Mouse (Mus musculus) neural tube, embryonic 14.5 days (tissue): ENCODE measurements around the gene Erbb4. TPM values are rescaled to one million over a fixed set of nuclear protein-coding genes. Genes with fewer than 3 reads are reported as not detected.

ENCODE experiments used
- ATAC-seq: fragments of 200-750 bp; cut with Nextera tagmentation; 2 replicates; pipeline ENCODE4 v1.8.0; 2017; ENCODE audit warnings: low read depth, mild to moderate bottlenecking, moderate TSS enrichment, moderate library complexity
- H3K27ac ChIP-seq: fragments of 300-500 bp; sonication (generic); 2 replicates; pipeline ENCODE4 v1.5.1; 2014; ENCODE audit warnings: low read depth, mild to moderate bottlenecking, control low read depth, low read length, moderate library complexity, mixed read lengths
- H3K27me3 ChIP-seq: fragments of 300-500 bp; sonication (generic); 2 replicates; pipeline ENCODE4 v1.6.1; 2014; ENCODE audit warnings: low read length; ENCODE audit not compliant: control insufficient read depth, insufficient read depth
- H3K36me3 ChIP-seq: fragments of 300-500 bp; sonication (generic); 2 replicates; pipeline ENCODE4 v1.6.1; 2014; ENCODE audit warnings: low read length, mixed read lengths; ENCODE audit not compliant: control insufficient read depth, insufficient read depth
- H3K4me1 ChIP-seq: fragments of 300-500 bp; sonication (generic); 2 replicates; pipeline ENCODE4 v1.6.1; 2014; ENCODE audit warnings: low read length; ENCODE audit not compliant: control insufficient read depth, insufficient read depth
- H3K4me2 ChIP-seq: fragments of 300-500 bp; sonication (generic); 2 replicates; pipeline ENCODE4 v1.6.1; 2014; ENCODE audit warnings: mild to moderate bottlenecking, low read depth, low read length, control low read depth
- H3K4me3 ChIP-seq: fragments of 300-500 bp; sonication (generic); 2 replicates; pipeline ENCODE4 v1.5.1; 2014; ENCODE audit warnings: low read depth, low read length, control low read depth, mixed read lengths
- H3K9ac ChIP-seq: fragments of 300-500 bp; sonication (generic); replicated peaks from 2 replicates; pipeline ENCODE4 v1.6.1; 2014; ENCODE audit warnings: low read depth, mild to moderate bottlenecking, control low read depth, low read length, mixed read lengths
- H3K9me3 ChIP-seq: fragments of 300-500 bp; sonication (generic); 2 replicates; pipeline ENCODE4 v1.6.1; 2016; ENCODE audit warnings: low read length; ENCODE audit not compliant: control insufficient read depth
- WGBS: fragments of 180-500 bp; shearing (Covaris S2); extraction: QIAGEN DNeasy Blood & Tissue Kit; methylation state at CpG from one replicate; pipeline ENCODE4 v1.1.7; 2014; 5-methylcytosine and 5-hydroxymethylcytosine counted together
- polyA plus RNA-seq: library from polyadenylated mRNA; unstranded; fragments of >200 nt; fragmentation: Nextera tagmentation; extraction: Ambion mirVana; gene quantifications from 2 replicates; pipeline ENCODE4 v1.2.1, GENCODE M21; 2014

Erbb4 gene
- polyA plus RNA-seq, 1 experiment from 2014 or later, result 30.6 TPM

DNA sequence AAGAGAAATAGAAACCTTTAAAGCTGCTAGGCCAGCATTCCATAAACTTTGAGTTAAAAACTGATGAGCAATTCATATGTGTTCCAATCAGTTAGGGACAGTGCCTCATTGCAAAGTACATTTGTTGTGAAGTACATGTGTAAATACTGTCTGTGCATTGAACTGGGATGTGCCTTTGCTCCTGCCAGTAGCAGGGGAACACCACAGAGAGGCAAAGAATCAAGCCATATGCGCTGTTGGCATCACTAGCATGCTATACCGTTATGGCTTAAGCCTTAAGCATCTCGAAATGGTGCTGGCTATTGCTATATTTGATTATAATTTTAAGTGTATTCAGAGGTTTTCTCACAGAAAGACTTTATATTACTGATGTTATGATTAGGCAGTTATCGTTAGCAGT lies 58.9 kb downstream of the Erbb4 start:
- no peak for ATAC-seq
- no peaks in the 10 kb centered on the region for H3K9me3 ChIP-seq
- H3K27me3 ChIP-seq, result no peaks in the 10 kb centered on the region
- WGBS, result 84% methylated on average over 4 of the region's 4 CpGs
- no peak overlapping the region for H3K9ac ChIP-seq
- H3K36me3 ChIP-seq, result no peaks in the 10 kb centered on the region
- no peak overlapping the region for H3K27ac ChIP-seq
- H3K4me3 ChIP-seq, result no peak overlapping the region
- H3K4me1 ChIP-seq, result no peaks in the 10 kb centered on the region
- no peak overlapping the region for H3K4me2 ChIP-seq

DNA sequence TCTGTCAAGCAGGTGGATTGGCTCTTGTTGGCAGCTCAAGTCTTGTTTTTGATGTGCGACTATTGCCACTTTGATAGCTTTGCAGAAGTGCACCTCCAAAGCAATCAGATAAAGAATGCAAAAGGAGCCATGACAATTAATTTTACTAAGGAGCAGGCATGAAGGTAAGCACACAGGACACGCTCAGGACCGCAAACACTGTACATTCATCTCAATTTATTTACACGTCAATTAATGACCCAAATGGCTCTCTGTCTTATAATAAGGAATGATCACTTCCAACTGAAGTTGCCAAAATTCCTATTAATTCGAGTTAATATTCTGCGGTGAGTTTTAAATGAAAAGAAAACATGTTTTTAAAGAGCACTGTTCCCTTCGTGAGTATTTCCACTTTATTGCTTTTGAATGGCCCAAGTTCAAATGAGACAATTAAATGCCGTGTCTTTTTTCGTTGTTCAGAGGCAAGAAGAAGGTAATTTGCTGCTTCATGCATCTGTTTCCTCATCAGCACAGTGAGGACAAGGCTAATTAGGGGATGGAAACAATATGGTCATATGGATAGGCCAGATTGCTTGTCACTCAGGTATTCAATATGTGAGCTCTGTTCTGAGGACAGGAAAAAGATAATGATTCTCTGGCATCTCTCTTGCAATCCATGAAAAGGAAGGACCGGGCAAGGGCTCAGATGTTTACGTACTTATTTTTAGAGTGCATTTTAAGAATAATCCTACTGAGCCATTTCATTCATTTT lies 61.5 kb downstream of the Erbb4 start:
- 60% methylated on average over 11 of the region's 11 CpGs for WGBS
- H3K4me3 ChIP-seq, result no peak overlapping the region
- no peaks in the 10 kb centered on the region for H3K36me3 ChIP-seq
- H3K27ac ChIP-seq, result no peak overlapping the region
- H3K9me3 ChIP-seq, result no peaks in the 10 kb centered on the region
- ATAC-seq, result no peak
- no peaks in the 10 kb centered on the region for H3K4me1 ChIP-seq
- H3K27me3 ChIP-seq, result no peaks in the 10 kb centered on the region
- no peak overlapping the region for H3K4me2 ChIP-seq
- no peak overlapping the region for H3K9ac ChIP-seq

DNA sequence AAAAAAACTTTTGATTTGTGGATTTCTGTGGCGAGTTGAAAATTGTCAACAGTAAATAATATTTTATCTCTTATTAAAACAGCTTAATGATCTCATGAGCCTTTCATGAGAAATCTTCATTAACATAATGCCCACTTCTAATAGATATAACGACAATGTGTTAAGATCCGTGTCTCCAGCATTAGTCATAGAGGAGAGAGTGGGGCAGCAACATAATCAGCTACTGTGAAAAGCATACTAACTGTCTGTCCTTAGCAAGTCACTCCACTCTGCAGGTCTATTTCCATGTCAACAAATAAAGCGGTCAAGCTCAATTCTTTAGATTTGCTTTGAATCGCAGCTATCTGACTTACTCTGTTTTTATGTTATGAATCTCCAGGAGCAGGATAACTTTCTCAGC lies 80.0 kb downstream of the Erbb4 start:
- no peak overlapping the region for H3K4me3 ChIP-seq
- no peaks in the 10 kb centered on the region for H3K36me3 ChIP-seq
- no peaks in the 10 kb centered on the region for H3K9me3 ChIP-seq
- no peak for ATAC-seq
- no peak overlapping the region for H3K4me2 ChIP-seq
- 26% methylated on average over 5 of the region's 5 CpGs for WGBS
- no peaks in the 10 kb centered on the region for H3K4me1 ChIP-seq
- H3K27me3 ChIP-seq, result no peaks in the 10 kb centered on the region
- no peak overlapping the region for H3K9ac ChIP-seq
- H3K27ac ChIP-seq, result no peak overlapping the region

DNA sequence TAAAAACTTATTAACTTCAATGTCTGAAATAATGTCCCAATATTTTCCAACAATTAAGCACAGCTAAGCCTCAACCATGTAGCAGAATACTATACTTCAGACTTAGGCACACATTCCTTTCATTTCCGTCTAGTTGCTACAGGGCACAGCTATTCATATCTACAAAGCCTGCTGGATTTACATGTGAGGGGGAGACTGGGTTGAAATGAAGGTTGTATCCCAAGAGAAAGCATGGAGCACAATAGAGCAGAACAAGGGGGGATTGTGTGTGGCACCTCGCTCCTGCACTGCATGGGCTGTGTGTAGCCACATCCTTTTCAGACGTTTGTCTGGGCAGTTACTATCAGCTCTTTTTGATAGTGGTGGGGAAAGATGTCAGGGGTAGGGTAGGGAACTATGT lies 83.0 kb downstream of the Erbb4 start:
- Histone ChIP-seq H3K4me1 (no peaks in the 10 kb centered on the region), H3K9me3 (no peaks in the 10 kb centered on the region), H3K27me3 (no peaks in the 10 kb centered on the region), H3K4me2 (no peak overlapping the region), H3K4me3 (no peak overlapping the region), H3K27ac (no peak overlapping the region), H3K9ac (no peak overlapping the region), H3K36me3 (no peaks in the 10 kb centered on the region)
- peak; percentile 79; the same call in 1 of the 2 replicates for ATAC-seq
- 12% methylated on average over 3 of the region's 3 CpGs for WGBS

DNA sequence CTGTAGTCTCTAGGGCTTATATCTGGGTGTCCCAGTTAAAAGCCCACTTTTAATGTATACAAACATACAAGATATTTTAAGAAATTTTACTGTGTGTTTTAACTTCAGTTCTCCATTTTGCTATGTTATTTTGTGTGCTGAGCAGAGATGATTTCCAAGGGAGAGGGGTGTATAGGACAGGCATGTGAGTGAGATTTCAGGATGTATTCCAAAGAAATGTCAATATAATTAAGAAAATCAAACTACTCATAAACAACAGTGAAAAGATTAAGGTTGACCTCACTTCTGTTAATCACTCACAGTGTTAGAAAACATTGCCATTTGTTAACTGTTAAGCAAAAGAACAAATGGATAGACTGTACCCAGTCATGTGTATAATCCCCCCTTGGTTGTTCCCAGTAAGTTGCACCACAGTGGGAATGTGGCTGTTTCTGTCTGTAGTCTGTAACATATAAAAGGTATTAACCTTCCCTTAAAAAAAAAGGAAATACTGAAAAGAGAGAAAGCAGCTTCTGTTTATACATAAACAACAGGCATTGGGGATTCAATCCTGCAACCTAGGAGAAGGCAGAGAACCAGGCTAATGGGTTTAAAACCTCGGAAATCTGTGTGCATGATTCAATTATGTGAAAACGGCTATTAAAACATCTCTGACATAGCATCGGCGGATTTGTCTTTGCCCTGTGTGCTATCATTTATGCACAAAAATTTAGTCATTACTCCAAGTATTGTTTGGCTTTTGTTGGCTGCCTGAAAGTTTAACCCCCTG lies 84.5 kb downstream of the Erbb4 start:
- no peak for ATAC-seq
- no peaks in the 10 kb centered on the region for H3K9me3 ChIP-seq
- H3K9ac ChIP-seq, result no peak overlapping the region
- no peaks in the 10 kb centered on the region for H3K4me1 ChIP-seq
- no peak overlapping the region for H3K4me3 ChIP-seq
- no peak overlapping the region for H3K27ac ChIP-seq
- no peak overlapping the region for H3K4me2 ChIP-seq
- H3K27me3 ChIP-seq, result no peaks in the 10 kb centered on the region
- no peaks in the 10 kb centered on the region for H3K36me3 ChIP-seq
- 29% methylated on average over 4 of the region's 4 CpGs for WGBS

DNA sequence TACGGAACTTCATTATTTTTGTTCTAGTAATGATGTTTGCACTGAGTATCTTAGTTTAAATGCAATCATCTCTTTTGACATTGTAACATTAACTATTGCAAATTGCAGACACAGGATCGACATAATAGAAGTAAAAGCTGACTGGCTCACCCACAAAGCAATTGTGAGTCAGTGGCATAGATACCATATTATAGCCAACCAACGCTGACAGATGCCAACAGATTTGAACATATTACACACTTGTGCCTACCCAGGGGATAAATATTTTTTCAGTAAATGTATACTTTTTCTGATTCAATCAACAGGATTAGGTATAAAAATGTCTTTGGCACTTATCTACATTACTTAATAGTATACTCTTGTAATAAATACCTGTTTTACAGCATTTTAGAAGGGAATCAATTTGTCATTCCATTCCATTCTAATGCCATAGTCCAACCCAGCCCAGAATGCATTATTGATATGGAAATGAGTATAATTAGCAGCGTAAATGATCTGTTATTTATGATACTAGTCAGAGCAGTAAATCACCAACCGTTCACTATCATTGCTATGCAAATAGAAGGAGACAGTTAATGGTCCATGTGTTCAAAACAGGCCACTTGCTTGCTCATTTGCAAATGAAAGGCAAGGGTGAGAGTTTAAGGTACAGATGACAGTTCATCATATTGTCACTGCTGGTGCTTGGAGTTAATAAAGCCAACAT lies 97.9 kb downstream of the Erbb4 start:
- Histone ChIP-seq H3K27me3 (no peaks in the 10 kb centered on the region), H3K4me3 (no peak overlapping the region), H3K4me1 (no peaks in the 10 kb centered on the region), H3K9ac (no peak overlapping the region), H3K36me3 (no peaks in the 10 kb centered on the region), H3K4me2 (no peak overlapping the region), H3K27ac (no peak overlapping the region), H3K9me3 (no peaks in the 10 kb centered on the region)
- 28% methylated on average over 5 of the region's 5 CpGs for WGBS
- peak; percentile 80 for ATAC-seq

DNA sequence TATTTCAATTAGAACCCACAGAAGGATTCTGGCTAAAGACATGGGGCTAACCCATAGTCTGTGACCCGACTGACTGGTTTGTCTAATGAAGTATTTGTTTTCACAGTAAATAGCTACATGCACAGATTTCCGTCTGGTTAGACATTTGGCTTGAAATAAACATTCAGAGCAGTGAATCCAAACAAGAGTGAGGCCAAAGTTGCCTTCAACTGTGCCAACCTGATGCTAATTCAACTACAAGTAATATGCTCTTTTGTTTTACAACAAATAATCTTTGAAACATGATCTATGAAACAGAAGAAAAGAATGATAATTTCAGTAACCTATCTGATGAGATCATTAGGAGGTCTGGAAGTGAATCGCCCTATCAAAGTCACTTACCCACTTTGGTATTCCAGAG lies 106.5 kb downstream of the Erbb4 start:
- Histone ChIP-seq H3K36me3 (no peaks in the 10 kb centered on the region), H3K9ac (no peak overlapping the region), H3K27ac (no peak overlapping the region), H3K9me3 (no peaks in the 10 kb centered on the region), H3K4me2 (no peak overlapping the region), H3K4me1 (no peaks in the 10 kb centered on the region), H3K27me3 (no peaks in the 10 kb centered on the region), H3K4me3 (no peak overlapping the region)
- WGBS, result 84% methylated on average over 3 of the region's 3 CpGs
- ATAC-seq, result no peak

DNA sequence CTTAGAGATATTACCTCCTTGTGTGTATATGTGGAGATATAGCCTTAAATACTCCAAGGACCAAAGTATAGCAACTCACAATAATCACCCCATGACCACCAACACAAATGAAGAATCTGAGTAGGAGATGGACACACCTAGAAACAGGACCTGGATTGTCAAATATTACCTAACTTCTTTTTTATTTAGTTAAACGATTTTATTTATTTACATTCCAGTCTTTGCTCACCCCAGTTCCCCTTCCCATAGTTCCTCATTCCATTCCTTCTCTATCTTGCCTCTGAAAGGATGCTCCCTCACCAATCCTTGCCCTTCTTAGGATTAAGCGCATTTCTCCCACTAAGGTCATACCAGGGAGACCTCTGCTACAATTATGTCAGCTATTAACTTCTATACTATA lies 128.6 kb downstream of the Erbb4 start:
- H3K36me3 ChIP-seq, result no peaks in the 10 kb centered on the region
- 93% methylated on average over 2 of the region's 2 CpGs for WGBS
- no peaks in the 10 kb centered on the region for H3K4me1 ChIP-seq
- no peak overlapping the region for H3K4me3 ChIP-seq
- H3K9me3 ChIP-seq, result no peaks in the 10 kb centered on the region
- ATAC-seq, result no peak
- no peaks in the 10 kb centered on the region for H3K27me3 ChIP-seq
- H3K4me2 ChIP-seq, result no peak overlapping the region
- H3K9ac ChIP-seq, result no peak overlapping the region
- no peak overlapping the region for H3K27ac ChIP-seq

DNA sequence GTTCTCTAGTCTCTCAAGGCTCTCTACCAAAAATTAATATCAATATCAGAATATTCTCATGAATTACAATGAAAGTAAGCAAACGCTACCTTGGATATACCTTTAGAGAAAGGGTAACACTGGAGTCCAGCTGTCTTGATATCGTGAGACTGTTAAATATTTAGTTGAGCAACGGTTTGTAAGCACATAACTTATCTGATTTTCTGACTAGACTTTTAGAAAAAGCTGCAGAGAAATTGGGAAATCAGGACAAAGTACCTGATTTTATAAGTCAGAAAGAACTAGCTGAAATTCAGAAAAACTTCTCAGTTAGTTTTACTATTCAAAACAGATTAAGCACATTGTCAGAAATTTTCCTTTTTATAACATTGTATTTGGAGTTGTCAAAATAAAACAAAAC lies 129.3 kb downstream of the Erbb4 start:
- H3K4me2 ChIP-seq, result no peak overlapping the region
- H3K9me3 ChIP-seq, result no peaks in the 10 kb centered on the region
- no peak overlapping the region for H3K27ac ChIP-seq
- WGBS, result 91% methylated on average over 3 of the region's 3 CpGs
- no peak overlapping the region for H3K9ac ChIP-seq
- H3K36me3 ChIP-seq, result no peaks in the 10 kb centered on the region
- H3K4me3 ChIP-seq, result no peak overlapping the region
- no peaks in the 10 kb centered on the region for H3K27me3 ChIP-seq
- ATAC-seq, result no peak
- H3K4me1 ChIP-seq, result no peaks in the 10 kb centered on the region
